Mouse (Mus musculus) 416B (cell line): Measurements from ENCODE around the gene Dynll1.

Source experiments
- DNase-seq: peaks from one replicate; pipeline ENCODE4 v3.0.0; 2011; ENCODE audit warnings: low read depth

Gene Dynll1

DNA sequence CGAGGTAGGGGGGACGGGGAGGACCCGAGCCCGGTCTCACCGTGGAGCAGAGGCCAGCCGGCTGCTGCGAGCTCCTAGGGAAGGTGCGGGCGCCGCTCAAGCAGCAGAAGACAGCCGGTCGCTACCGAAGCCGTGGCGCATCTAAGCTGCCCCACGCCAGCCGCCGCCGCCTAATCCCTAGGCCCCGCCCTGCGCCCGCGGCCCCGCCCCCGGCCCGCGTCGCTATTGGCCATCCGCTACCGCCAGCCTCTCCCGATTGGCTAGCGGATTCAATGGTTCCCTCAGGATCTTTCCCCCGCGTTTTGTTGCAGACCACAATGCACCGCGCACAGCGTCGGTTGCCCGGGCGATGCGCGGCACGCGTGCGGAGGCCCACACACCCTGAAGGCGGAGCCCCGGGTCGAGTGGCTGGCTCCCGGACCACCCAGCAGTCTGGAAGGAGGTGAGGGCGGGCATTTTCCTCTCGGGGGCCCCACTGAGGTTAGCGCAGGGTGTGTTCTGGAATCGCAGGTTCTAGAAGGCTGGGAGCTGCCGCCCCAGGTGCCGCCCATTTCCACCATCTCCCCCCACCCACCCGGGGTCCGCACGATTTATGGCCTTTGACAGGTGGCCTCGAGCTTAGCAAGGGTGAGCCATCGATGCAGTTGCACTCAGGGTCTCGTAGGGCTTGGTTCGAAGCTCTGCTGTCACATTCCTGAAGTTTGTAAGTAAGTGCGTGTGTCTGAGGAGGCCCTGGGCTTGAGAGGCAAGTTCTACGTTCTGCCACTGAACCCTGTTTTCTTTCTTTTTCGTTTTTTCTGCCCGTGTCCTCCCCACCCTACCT is at the start of gene Dynll1:
Gene Dynll1, minus strand, starts transcription at position 208 of the 823 bp plus-strand sequence.
- peak; percentile 98 for DNase-seq

DNA sequence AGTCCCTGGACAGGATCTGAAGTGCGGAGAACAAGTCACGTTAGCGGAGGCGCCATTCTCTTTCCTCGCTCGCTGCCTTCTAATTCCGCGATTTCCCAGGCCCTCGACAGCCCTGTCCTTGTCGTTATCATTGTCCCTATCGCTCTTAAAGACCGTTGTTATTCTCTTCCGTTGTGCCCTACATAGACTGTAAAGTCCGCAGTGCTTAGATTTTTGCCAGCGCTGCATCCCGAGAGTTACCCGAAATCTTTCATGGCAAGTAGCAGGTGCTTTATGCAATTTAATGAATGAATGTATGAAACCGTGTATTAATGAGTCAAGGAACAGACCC is 48.4 kb upstream of the Dynll1 start:
- DNase-seq: no peak

DNA sequence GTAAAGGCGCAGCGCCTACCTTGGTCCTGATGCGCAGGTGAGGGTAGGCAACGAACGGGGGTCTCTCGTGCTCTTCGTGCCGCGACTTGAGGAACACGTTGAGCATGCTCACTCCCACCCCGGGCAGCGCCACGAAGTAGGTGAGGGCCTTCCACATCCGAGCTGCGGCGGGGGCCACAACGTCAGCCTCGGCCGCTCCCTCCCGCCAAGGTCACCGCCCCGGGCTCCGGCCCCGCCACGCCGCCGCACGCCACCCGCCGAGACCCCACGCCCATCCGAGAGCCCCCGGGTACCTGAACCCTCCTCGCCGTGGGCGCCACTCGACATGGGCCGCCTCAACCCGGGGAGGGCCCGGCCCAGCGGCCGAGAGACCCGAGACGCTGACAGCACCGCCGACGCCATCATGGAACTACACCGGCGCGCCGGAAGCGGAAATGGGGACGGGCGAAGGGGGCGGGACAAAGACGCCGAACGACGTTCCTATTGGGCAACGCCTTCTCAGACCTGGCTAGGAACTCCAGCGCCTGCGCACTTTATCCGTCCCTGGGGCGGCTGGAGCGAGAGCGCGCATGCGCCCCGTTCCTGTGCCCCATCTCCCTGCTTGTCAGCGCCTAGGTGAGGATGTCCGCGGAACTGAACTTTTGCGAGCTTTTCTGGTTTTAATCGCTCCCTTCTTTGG is 47.9 kb upstream of the Dynll1 start, which contains the start of gene Cox6a1:
Gene Cox6a1, minus strand, starts transcription at position 436 of the 679 bp plus-strand sequence.
- DNase-seq: peak; percentile 98

DNA sequence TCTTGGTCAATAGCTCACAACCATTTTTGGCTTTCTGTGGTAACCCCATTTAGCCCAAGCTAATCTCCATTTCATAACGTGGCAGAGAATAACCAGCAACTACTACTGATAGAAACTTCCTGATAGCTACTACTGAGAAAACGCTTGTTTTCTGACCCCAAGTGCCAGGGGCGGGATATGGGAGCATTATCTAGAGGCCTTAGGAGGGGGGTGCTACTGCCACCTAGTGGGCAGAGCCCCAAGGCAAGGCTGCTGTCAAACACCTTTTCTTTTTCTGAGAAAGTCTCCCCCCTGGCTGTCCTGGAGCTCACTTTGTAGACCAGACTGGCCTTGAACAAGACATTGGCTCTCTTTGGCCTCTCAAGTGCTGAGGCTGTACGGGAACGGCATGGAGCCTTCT is 46.8 kb upstream of the Dynll1 start:
- peak; percentile 93 for DNase-seq

DNA sequence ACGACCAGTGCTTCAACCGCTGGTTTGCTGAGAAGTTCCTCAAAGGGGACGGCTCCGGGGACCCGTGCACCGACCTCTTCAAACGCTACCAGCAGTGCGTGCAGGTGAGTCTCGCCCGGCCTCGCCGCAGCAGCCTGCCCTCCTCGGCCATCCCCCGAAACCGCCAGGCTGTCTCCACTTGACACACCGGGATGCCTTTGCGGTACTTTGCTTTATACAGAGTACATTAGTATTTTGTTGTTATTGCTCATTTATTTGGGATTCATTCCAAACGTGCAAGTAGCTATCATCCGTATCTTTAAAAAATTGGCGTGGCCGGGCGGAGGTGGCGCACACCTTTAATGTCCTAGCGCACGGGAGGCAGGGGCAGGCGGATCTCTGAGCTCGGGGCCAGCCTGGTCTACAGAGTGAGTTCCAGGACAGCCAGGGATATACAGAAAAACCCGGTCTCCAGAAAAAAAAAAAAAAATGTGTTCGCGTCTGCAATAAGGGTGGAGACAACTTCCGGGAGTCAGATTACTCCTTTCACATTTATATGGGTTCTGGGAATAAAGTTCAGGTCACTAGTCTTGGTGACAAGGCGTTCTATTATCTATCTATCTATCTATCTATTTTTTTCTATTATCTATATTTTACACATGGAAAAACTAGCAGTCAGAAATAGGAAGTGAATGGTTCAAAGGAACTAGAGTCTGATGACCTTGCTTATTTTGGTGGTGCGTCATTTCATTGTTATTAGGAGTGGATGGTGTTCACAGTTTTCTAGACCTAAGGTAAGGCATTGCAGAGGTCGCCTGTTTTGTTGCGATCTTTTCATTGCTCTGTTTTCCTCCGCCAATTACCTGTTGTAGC is 40.7 kb upstream of the Dynll1 start:
- peak; percentile 33 for DNase-seq

DNA sequence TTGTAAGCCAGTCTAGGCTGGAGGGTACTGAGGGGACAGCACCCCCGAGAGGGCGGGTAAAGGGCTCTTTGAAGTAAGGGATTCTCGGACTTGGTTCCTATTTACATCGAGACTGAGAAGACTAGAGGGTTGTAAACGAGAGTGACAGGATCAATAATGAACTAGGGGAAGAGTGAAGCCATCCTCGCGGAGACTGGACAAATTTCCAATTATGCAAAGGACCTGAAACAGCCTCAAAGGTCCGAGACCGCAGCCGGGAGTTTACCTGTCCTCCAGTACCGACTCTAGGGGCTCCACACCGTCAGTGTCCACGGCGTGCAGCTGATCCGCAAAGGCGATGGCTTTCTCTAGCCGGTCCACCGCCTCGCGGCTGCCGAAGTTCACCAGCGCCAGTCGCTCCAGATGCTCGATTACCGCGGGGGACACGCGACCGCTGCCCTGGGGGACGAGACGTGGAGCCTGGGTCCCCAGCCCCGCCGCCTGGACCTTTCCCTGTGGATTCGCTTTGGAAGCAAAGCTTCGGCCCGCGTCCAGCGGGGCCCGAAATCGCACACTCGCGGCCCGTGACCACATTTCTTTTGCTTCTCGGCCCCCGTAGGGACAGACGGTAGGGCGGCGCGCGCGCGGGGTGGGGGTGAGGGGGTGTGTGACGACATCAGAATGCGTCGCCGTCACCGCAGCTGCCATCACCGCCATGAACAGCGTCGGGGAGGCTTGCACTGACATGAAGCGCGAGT is 39.9 kb upstream of the Dynll1 start, which contains the start of the genes Gatc and Triap1:
Gene Gatc, minus strand, starts transcription at position 602 of the 737 bp plus-strand sequence.
Gene Triap1, plus strand, starts transcription at position 649 of the 737 bp plus-strand sequence.
- peak; percentile 90 for DNase-seq

DNA sequence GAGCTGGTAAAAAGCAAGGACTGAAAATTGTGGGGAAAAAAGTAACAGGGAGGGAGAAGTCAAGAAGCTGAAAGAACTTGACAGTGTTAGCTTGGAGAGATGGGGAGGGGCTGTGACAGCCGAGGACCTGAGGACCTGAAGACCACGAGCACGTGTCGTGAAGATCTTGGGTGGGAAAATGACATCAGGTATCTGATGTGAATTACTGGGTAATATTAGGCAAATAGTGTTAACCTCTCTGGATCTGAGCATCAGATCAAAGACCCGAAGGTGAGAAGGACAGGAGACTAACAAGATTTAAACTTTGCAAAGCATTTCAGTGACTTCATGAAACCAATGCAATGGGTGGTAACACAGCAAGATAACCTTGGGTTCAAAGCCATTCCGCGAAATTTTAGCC is 39.2 kb upstream of the Dynll1 start:
- DNase-seq: no peak

DNA sequence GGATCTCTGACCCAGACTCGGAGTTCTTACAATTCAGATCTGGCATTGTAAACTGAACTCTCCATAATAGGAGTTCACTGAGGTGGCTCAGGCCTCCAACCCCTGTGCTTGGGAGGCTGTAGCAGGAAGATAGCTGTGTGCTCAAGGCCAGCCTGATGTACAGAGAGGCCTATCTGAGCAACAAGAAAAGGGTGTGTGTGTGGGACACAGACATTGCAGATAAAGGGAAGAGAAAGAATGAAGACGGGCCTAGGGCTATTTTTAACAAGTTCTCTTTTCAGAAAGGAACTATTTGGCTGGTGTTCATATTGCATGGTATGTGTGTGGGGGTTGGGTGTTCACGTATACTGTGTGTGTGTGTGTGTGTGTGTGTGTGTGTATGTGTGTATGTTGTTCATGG is 32.8 kb upstream of the Dynll1 start:
- DNase-seq: no peak

DNA sequence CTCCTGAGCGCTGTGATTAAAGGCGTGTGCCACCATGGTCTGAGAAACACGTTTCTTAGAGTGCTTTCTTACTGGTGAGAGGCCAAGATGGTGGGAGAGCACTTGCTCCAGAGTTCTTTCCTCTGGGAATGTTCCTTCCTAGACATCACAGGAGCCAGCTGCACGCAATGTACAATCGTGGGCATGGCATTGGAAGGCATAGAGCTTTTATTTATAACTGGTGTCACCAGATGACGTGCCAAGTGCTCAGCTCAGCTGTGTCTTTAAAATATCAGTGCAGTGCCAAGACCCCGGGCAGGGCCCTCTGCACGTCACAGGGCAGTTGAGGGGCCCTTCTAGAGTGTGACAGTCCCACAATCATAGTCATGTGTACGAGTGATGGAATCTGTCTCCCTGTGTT is 30.2 kb upstream of the Dynll1 start:
- no peak for DNase-seq

DNA sequence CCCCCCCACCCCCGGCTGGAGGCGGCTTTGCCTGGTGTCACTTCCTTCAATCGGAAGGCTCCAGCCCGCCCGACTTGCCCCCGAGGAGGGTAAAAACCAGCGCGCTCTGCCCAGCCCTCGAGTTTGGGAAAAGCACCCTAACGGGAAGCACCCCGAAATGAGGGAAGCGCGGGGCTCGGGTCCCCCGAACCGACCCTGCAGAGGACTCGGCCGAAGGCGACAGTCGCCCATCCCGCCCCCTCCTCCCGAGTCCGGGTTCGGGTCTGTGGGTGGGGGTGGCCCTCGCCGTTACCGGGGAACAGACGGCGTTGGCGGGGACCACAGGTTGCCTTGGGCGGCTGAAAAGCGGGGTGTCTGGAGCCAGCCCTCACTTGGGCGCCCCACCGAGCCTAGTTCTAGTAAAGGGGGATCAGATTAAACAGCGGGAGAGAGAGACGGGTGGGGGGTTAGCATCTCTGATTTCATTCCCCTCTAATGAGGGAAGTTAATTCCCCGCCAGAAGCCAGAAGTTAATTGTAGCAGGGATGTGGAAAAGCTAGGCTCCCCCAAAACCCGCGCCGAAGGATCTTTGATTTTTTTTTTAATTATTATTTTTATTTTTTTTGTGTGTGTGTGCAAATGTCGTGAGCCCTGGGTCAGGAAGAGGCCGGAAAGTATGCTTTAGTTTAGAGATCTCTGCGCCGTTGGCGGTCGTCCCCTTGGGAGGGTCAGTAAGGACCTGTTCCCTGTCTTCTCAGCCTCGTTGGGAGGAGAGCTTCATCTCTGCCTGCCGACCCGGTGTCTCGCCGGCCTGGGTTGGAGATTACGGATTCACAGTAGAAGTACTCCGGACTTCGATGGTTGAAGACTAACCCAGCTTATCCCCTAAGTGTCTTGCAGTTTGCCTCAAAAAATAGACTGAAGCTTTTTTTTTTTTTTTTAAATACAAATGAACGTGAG is 27.1 kb upstream of the Dynll1 start:
- DNase-seq: peak; percentile 44

DNA sequence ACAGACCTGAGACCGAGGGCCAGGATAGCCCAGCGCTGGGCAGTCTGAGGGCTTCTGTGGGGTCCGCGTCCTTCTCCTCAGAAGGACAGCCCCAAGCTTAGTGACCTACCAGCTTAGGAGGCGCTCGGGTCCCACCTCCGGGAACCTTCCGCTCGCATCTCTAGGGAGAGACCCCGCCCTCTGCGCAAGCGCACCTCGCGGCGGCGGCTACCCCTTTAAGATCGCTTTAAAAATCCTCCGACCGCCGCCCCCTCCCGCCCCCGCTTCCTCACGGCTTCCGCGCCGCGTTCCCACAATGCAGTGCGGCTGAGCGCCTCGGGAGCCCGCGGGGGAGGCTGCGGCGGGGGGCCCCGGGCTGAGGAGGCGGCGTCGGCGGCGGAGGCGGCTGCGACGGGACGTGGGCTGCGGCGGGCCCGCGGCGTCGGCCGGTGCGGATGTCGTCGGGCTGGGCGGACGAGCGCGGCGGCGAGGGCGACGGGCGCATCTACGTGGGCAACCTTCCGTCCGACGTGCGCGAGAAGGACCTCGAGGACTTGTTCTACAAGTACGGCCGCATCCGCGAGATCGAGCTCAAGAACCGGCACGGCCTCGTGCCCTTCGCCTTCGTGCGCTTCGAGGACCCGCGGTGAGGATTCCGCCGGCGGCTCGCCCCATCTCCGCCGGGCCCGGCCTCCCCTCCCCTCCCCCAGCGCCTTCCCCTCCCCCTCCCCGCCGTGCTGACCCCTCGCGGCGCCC is 26.2 kb upstream of the Dynll1 start, which contains the start of gene Srsf9:
Gene Srsf9, plus strand, starts transcription at position 303 of the 735 bp plus-strand sequence.
- DNase-seq: peak; percentile 96

DNA sequence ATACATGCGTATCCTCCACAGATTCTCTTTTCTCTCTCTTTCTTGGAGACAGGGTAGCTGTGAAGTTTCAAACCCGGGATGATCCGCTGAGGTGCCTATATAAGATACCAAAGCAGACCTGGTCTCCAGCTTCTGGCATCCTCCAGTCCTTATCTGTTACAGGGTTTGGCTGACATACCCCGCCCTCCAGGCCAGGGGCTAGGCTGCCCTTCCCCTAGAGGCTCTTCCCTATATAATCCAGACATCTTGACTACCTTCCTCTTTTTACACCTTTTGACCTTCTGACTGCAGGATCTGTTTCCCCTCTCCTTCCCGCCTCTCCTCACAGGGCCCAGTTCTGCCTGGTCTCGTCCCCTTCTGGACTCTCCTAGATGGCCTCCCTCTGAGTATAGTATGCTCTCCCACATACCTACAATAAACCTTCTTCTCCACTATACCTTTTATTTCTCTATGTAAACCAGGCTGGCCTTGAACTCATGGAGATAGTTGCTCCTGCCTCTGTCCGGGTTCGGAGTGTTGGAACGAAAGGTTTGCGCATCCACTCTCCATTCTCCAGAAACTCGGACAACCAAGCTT is 25.5 kb upstream of the Dynll1 start:
- no peak for DNase-seq

DNA sequence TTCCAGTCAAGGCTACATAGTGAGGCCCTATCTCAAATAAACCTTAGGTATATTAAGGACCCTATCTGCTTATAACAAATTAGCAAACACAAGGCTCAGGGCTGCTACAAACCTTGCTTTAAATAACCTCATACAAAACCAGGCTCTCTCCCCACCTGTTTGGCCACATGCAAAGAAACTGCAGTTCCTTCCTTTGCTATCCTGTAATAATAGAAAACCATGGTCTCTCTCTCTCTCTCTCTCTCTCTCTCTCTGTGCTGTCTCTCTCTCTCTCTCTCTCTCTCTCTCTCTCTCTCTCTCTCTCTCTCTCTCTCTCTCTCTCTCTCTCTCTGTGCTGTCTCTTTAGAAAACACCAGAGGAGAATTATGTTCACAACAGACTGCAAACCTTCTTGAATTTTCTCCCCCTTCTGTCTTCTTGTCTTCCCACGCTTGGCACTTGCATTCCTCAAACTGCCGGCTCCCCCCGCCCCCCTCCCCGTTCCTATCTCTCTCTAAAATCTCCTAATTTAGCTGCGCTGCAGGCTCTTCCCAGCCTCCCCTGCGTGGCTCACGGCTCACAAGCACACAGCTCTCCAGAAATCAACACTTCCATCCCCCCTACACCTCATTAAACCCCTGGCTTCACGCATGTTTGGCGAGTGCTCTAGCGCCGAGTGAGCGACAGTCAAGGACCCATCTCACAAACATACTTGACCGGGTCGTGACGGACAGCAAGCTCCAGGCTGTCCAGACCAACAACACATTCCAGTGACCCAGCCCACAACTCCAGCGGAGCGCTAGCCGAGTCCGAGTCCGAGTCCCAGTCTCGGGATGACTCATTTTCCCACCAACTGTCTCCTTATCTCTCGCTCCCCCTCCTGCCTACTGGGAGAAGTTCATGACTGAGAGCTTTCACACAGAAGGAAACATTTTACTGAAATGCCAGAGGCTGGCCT is 18.5 kb upstream of the Dynll1 start:
- DNase-seq: peak; percentile 92

DNA sequence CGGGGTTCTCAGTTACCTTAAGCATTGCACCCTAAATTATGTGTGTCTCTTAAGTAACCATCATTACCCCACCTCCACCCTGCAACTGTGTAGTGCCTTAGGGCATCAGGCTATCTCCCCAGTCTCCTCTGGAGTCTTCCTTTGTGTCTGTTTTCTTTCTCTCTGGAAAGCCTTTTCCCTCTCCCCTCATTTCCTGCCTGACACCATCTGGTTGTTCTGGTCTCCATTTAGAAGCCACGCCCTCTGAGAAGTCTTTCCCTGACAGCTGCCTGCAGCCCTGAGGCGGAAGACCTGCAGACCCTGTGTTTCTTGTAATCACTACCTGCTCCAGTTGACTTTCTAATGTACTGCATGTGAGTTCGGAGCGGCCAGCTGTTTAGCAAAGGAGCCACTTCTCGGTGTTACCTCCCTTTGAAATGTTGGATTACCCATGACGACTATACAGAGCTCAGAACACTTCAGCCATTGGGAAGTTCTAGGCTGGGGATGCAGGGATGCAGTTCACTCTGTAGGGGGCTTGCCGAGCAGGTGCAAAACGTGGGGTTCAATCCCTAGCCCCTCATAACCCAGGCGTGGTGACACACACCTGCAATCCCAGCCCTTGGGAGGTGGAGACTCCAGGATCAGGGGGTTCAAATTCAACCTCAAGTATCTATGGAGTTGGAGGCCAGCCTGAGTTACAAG is 17.0 kb upstream of the Dynll1 start:
- no peak for DNase-seq

DNA sequence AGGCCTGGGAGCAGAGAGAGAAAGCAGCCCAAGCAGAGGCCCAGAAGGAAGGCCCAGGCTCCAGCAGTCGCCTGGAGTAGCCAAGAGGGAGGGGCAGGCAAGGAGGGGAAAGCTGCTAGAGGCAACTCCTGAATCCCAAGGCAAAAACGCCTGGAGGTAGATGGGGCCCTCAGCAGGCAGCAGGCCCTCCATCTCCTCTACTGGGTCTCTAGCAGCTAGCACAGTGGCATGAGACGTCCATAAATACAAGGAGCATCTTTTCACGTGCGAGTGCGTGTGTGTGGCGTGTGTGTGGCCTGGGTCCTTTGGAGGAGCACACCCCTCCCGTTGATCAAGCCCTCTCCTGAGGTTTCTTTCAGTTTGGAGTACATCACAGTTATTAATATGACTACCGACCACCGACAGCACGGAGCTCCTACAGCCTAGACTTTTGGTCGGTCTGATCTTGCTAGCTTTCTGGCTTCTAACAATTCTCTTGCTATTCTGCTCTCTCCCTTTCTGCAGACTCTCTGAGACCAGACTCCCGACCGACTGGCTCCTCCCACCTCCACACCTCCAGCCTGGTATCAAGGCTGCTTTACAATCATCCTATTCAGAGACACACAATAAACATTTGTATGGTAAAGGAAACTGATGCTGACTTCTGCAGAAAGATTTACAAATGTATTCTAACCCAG is 16.3 kb upstream of the Dynll1 start:
- no peak for DNase-seq

DNA sequence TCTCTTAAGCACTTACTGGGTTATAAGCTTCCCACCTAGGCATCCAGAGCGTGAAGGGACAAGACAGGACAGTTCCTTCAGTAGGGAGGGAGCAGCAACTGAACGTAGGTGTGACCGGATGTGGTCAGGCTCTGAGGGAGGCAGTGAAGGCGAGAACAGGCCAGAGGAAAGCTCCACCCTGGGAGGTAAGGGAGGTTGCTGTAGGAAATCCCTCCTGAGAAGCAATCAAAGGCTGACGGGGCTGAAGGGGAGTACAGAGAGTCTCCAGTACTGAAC is 12.8 kb upstream of the Dynll1 start:
- no peak for DNase-seq
